Mouse (Mus musculus) forebrain, embryonic 15.5 days (tissue): Measurements from ENCODE around the gene Negr1. TPM values are rescaled to one million over a fixed set of nuclear protein-coding genes. Genes with fewer than 3 reads are reported as not detected.

ENCODE experiments used
- ATAC-seq: fragments of 200-750 bp; cut with Nextera tagmentation; replicated peaks from 2 replicates; pipeline ENCODE4 v1.8.0; 2017; ENCODE audit warnings: mild to moderate bottlenecking, moderate TSS enrichment, moderate library complexity
- H3K27ac ChIP-seq: fragments of 300-500 bp; sonication (generic); replicated peaks from 2 replicates; pipeline ENCODE4 v1.5.1; 2015; ENCODE audit warnings: mild to moderate bottlenecking, inconsistent platforms
- H3K27me3 ChIP-seq: fragments of 300-500 bp; sonication (generic); 2 replicates; pipeline ENCODE4 v1.6.1; 2015; ENCODE audit warnings: inconsistent platforms
- H3K36me3 ChIP-seq: fragments of 300-500 bp; sonication (generic); 2 replicates; pipeline ENCODE4 v1.6.1; 2015; ENCODE audit warnings: mild to moderate bottlenecking, inconsistent platforms
- H3K4me1 ChIP-seq: fragments of 300-500 bp; sonication (generic); 2 replicates; pipeline ENCODE4 v1.6.1; 2015; ENCODE audit warnings: inconsistent platforms
- H3K4me2 ChIP-seq: fragments of 300-500 bp; sonication (generic); replicated peaks from 2 replicates; pipeline ENCODE4 v1.6.1; 2015; ENCODE audit warnings: mild to moderate bottlenecking, inconsistent platforms
- H3K4me3 ChIP-seq: fragments of 300-500 bp; sonication (generic); 2 replicates; pipeline ENCODE4 v1.5.1; 2015; ENCODE audit warnings: mild to moderate bottlenecking, inconsistent platforms
- H3K9ac ChIP-seq: fragments of 300-500 bp; sonication (generic); replicated peaks from 2 replicates; pipeline ENCODE4 v1.6.1; 2015; ENCODE audit warnings: mild to moderate bottlenecking, inconsistent platforms
- H3K9me3 ChIP-seq: fragments of 300-500 bp; sonication (generic); 2 replicates; pipeline ENCODE4 v1.6.1; 2016; ENCODE audit warnings: inconsistent platforms
- WGBS: fragments of 180-500 bp; shearing (Covaris S2); methylation state at CpG from one replicate; pipeline ENCODE4 v1.1.7; 2015; ENCODE audit warnings: mixed read lengths; 5-methylcytosine and 5-hydroxymethylcytosine counted together
- polyA plus RNA-seq: library from polyadenylated mRNA; unstranded; fragments of >200 nt; fragmentation: Nextera tagmentation; extraction: Ambion mirVana; gene quantifications from 2 replicates; pipeline ENCODE4 v1.2.1, GENCODE M21; 2015

The Negr1 gene
- polyA plus RNA-seq, 1 experiment from 2014 or later, result 40.4 TPM

DNA sequence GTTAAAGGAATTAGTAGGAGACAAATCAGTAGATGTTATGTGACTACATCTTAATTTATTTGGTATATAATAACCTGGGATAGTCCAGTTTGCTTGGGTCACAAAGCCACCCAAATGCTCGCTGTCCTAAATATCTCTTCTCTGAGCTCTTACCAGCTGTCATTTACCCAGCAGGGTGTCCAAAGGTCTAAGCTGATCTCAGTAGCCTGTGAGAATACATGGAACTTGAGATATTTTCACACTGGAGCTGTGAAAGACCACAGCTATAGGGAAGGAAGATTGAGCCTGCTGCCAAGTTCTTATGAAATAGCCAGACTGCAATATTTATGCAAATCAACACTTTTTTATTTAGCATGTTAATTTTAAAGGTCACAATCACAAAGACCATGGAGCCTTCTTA lies 141.6 kb downstream of the Negr1 start:
- ATAC-seq, result no peak
- Histone ChIP-seq H3K27ac (no peak overlapping the region), H3K9ac (no peak overlapping the region), H3K36me3 (no peaks in the 10 kb centered on the region), H3K4me3 (no peak overlapping the region), H3K9me3 (no peaks in the 10 kb centered on the region), H3K4me2 (no peak overlapping the region), H3K27me3 (no peaks in the 10 kb centered on the region), H3K4me1 (no peaks in the 10 kb centered on the region)
- 84% methylated on average over 1 of the region's 1 CpGs for WGBS

DNA sequence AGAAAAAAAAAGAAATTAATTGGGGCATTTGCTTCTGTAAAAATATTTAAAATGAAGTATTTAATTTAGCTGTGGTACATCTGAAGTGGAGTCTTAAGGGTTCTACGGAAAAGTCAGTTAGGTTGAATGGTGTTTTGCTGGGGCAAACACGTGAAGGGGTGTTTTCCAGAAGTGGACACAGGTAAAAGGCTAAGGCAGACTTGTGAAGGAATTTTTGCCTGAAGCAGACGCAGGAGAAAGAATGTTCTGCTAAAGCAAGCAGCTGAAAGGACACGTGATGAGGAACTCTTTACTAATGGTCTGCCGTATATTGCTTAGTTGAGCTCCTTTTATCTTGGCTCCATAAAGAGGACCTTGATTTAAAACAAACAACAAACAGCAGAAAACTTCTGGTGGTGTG lies 148.6 kb downstream of the Negr1 start:
- ATAC-seq, result no peak
- no peak overlapping the region for H3K4me3 ChIP-seq

DNA sequence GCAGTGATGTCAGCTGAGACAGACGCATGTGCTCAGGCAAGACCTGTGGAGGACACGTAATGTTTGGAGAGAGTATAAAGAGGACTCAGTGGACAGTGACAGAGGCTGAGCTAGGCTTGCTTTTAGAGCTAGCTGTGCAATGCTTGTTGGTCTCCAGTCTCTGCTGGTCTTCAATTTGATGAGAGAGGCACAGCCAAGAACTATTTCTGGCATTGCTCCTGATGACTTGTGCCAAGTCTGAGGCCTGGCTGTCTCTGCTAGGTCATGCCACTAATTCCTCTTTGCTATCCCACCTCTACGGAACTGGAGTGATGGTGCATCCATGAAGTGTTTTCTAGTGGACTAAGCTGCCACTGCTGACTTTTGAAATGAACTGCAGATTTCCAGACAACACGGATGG lies 149.1 kb downstream of the Negr1 start:
- no peak overlapping the region for H3K9ac ChIP-seq

More for the DNA sequence above, 148.6 kb downstream of the Negr1 start:
- Histone ChIP-seq H3K27me3 (no peaks in the 10 kb centered on the region), H3K36me3 (no peaks in the 10 kb centered on the region), H3K27ac (no peak overlapping the region), H3K9me3 (no peaks in the 10 kb centered on the region), H3K9ac (no peak overlapping the region), H3K4me1 (no peaks in the 10 kb centered on the region), H3K4me2 (no peak overlapping the region)
- 75% methylated on average over 5 of the region's 5 CpGs for WGBS

DNA sequence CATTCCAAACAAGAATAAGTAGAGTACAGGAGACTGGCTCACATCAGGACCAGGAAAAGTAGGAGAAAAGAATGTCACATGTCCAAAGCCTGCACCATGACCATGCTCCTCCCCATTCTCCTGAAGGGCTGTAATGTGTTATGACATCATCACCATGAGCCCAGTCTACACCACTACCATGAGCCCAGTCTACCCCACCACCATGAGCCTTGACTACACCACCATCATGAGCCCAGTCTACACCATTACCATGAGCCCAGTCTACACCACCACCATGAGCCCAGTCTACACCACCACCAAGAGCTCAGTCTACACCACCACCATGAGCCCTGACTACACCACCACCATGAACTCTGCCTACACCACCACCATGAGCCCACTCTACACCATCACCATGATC lies 174.7 kb downstream of the Negr1 start:
- Histone ChIP-seq H3K4me2 (no peak overlapping the region), H3K27ac (no peak overlapping the region), H3K27me3 (no peaks in the 10 kb centered on the region), H3K36me3 (no peaks in the 10 kb centered on the region), H3K4me1 (no peaks in the 10 kb centered on the region), H3K9ac (no peak overlapping the region), H3K9me3 (no peaks in the 10 kb centered on the region), H3K4me3 (no peak overlapping the region)
- ATAC-seq, result peak; percentile 38; the same call in 1 of the 2 replicates

More for the DNA sequence above, 149.1 kb downstream of the Negr1 start:
- no peak overlapping the region for H3K4me3 ChIP-seq
- no peaks in the 10 kb centered on the region for H3K4me1 ChIP-seq
- H3K9me3 ChIP-seq, result no peaks in the 10 kb centered on the region
- no peaks in the 10 kb centered on the region for H3K36me3 ChIP-seq
- 82% methylated on average over 4 of the region's 4 CpGs for WGBS
- no peak overlapping the region for H3K4me2 ChIP-seq
- no peak for ATAC-seq
- no peaks in the 10 kb centered on the region for H3K27me3 ChIP-seq
- H3K27ac ChIP-seq, result no peak overlapping the region

DNA sequence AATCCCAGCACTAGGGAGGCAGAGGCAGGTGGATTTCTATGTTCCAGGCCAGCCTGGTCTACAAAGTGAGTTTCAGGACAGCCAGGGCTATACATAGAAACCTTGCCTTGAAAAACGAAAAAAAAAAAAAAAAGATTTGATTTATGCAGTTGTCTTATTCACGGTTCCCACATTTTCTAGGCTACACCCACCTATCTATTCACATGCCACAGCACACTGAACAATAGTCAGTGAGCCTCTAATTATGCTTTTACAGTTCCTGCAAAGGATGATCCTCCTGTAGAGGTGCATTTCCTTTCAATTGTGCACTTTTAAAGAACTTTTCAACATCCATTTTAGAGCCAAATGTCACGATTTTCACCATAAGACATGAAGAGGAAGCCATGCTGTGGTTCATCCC lies 177.9 kb downstream of the Negr1 start:
- no peak overlapping the region for H3K4me3 ChIP-seq
- H3K9ac ChIP-seq, result no peak overlapping the region
- no peaks in the 10 kb centered on the region for H3K9me3 ChIP-seq
- H3K27me3 ChIP-seq, result no peaks in the 10 kb centered on the region
- H3K36me3 ChIP-seq, result no peaks in the 10 kb centered on the region
- ATAC-seq, result no peak
- no peak overlapping the region for H3K4me2 ChIP-seq
- 72% methylated on average over 3 of the region's 3 CpGs for WGBS
- H3K27ac ChIP-seq, result no peak overlapping the region
- H3K4me1 ChIP-seq, result no peaks in the 10 kb centered on the region

DNA sequence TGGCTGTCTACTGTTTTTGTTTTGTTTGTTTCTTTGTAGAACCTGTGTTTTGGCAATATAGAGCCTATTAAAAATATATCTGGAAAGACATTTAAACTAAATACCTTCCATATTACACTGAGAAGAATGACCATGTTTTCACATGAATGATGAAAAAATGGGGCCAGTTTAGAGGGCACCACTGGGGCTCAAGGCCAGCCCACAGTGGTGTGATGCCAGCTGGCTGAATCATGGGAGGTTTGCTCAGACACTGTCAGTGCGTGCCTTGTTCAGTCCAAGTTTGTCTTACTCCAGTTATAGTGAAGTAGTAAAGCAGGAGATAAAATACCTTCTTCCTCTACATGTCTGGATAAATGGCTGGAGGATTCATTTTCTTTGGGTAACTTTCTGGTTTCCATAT lies 181.7 kb downstream of the Negr1 start:
- H3K36me3 ChIP-seq, result no peaks in the 10 kb centered on the region
- 76% methylated on average over 1 of the region's 1 CpGs for WGBS

DNA sequence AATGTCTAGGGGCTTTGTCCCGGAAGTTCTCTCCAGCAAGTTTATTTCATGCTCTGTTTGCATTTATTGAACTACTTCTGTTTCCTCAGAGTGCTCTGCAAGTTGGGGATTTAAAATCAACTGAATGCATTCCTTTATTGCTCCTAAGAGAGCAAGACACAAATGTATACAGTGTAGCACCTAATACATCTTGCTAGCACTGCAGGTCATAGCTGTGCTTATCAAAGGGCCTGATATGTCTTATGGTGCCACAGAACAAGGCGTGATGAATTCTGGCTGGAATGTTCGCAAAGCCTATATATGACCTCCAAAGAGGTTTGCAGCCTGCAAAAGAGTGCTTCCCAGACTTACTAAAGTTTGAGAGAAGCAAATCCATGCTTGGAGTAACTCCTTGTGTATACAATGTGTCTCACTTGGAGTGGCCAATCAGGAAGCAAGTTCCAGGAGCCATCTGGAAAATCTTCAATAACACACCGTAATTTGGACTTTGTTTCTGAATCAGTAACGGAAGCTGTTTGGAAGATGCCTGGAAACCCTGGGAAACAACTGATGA lies 183.7 kb downstream of the Negr1 start:
- Histone ChIP-seq H3K4me1 (no peaks in the 10 kb centered on the region), H3K36me3 (no peaks in the 10 kb centered on the region), H3K4me3 (no peak overlapping the region), H3K9ac (no peak overlapping the region), H3K27me3 (no peaks in the 10 kb centered on the region), H3K9me3 (no peaks in the 10 kb centered on the region), H3K4me2 (no peak overlapping the region), H3K27ac (no peak overlapping the region)
- ATAC-seq, result no peak
- WGBS, result 85% methylated on average over 5 of the region's 5 CpGs

More for the DNA sequence above, 181.7 kb downstream of the Negr1 start:
- Histone ChIP-seq H3K9me3 (no peaks in the 10 kb centered on the region), H3K4me1 (no peaks in the 10 kb centered on the region), H3K4me2 (no peak overlapping the region), H3K4me3 (no peak overlapping the region), H3K27ac (no peak overlapping the region), H3K9ac (no peak overlapping the region), H3K27me3 (no peaks in the 10 kb centered on the region)
- ATAC-seq, result no peak

DNA sequence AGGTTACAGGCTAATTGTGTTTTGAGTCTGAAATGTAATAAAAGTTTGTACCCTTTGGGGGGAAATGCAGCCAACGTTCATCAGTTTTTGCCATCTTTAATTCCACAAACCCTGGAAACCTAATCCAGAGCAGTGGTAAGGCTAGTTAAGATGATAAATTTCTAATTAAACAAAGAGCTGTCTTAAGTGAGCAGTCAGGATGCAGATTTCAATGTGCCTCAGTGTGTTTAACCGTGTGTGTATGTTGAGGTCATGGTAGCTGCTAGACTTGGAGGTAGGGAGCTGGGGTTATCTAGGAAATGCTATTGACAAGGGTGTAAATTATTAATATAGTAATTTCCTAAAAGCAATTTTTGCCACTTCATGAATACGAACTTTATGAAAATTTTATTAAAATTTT lies 185.9 kb downstream of the Negr1 start:
- Histone ChIP-seq H3K9ac (no peak overlapping the region), H3K4me3 (no peak overlapping the region), H3K27ac (no peak overlapping the region), H3K9me3 (no peaks in the 10 kb centered on the region), H3K4me1 (no peaks in the 10 kb centered on the region), H3K4me2 (no peak overlapping the region), H3K36me3 (no peaks in the 10 kb centered on the region), H3K27me3 (no peaks in the 10 kb centered on the region)
- ATAC-seq, result no peak
- WGBS, result 81% methylated on average over 3 of the region's 3 CpGs

DNA sequence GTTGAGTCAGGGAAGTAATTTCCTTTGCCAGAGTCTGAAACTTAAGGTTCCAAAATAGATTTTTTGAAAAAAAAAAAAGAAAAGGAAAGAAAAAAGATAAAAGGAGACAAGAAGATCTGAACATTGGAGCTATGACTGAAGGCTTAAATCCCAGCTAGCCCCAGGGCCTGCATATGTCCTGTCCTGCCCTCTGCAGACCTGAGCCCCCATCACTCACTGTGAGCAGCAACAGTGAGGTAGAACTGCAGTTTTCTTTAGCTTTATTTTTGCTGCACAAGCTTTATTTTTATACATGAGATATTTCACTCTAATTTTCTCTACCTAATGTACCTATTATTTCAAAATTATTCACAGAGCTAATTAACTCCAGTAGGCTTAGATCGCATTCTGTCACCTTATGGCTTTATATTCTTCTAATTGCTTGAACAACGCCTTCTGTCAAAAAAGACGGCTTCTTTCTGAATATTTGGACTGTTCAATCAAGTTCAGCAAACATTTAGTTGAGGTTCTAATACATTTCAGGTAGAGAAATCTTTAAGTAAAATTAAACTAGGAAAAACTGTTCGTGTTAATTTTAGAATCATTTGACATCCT lies 192.3 kb downstream of the Negr1 start:
- H3K9me3 ChIP-seq, result no peaks in the 10 kb centered on the region
- 14% methylated on average over 4 of the region's 4 CpGs for WGBS
- H3K4me2 ChIP-seq, result no peak overlapping the region
- no peak overlapping the region for H3K9ac ChIP-seq
- H3K4me3 ChIP-seq, result no peak overlapping the region
- H3K4me1 ChIP-seq, result peaks cover 13% of the 10 kb centered on the region
- peak overlapping the region; percentile 64; the same call in 1 of the 2 replicates for H3K27ac ChIP-seq
- H3K27me3 ChIP-seq, result no peaks in the 10 kb centered on the region
- peak; percentile 63; the same call in 1 of the 2 replicates for ATAC-seq
- H3K36me3 ChIP-seq, result no peaks in the 10 kb centered on the region

DNA sequence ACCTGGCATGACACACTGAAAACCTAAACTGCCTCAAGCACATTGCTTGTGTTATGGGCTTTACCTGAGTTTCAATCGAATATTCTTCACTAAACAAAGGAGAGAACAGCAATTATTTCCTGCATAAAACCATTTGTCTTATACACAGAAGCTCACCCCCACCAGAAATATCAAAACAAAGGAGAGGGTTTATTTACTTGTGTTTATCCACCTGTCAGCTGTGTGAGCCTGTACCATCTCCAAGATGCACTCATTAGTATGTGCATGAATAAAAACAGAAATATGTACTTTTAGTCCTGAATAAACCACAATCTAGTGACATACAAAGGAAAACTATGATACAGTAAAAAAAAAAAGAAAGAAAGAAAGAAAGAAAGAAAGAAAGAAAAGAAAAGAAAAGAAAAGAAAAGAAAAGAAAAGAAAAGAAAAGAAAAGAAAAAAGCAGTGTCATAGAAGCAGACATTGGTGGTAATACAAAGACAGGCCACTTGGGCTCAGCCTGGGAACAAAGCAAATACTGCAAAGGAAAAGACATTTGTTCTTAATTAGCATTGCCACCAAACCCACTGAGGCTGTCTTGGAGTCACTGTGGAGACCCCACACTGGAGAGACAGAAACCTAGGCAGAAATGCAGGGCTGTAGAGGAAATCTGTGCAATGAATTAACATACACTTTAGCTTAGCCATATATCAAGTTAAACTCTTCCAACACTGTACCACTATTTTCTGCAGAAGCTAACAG lies 193.4 kb downstream of the Negr1 start:
- H3K27ac ChIP-seq, result peak overlapping the region; percentile 56; the same call in 1 of the 2 replicates
- WGBS, result 36% methylated on average over 1 of the region's 1 CpGs
- peaks cover 13% of the 10 kb centered on the region for H3K4me1 ChIP-seq
- H3K4me3 ChIP-seq, result no peak overlapping the region
- H3K36me3 ChIP-seq, result no peaks in the 10 kb centered on the region
- H3K9ac ChIP-seq, result no peak overlapping the region
- no peaks in the 10 kb centered on the region for H3K9me3 ChIP-seq
- no peak overlapping the region for H3K4me2 ChIP-seq
- no peaks in the 10 kb centered on the region for H3K27me3 ChIP-seq
- ATAC-seq, result peak; percentile 54

DNA sequence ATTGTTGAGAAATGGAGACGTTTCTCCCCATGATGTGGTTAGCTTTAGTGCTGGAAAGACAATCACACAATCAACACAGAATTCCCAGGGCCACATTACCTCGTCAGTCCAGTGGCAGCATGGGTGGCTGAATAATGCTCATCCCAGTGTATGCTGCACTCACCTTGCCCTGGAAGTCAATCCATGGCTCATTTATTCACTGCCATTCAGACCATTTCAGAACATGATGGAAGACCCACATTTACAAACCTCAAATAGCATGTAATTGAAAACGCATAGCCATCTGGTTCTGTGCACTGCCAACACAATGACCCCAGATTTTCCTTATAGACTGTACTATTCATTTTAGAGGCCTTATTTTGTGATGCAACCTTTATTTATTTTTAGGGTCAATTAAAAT lies 203.4 kb downstream of the Negr1 start:
- H3K9ac ChIP-seq, result no peak overlapping the region
- H3K27me3 ChIP-seq, result no peaks in the 10 kb centered on the region
- no peaks in the 10 kb centered on the region for H3K9me3 ChIP-seq
- no peak for ATAC-seq
- WGBS, result 60% methylated on average over 3 of the region's 3 CpGs
- H3K4me1 ChIP-seq, result 0 out of 2 replicates have a peak, but pooled peaks cover 9% of the 10 kb centered on the region
- H3K4me2 ChIP-seq, result no peak overlapping the region
- no peaks in the 10 kb centered on the region for H3K36me3 ChIP-seq
- H3K4me3 ChIP-seq, result no peak overlapping the region
- no peak overlapping the region for H3K27ac ChIP-seq

DNA sequence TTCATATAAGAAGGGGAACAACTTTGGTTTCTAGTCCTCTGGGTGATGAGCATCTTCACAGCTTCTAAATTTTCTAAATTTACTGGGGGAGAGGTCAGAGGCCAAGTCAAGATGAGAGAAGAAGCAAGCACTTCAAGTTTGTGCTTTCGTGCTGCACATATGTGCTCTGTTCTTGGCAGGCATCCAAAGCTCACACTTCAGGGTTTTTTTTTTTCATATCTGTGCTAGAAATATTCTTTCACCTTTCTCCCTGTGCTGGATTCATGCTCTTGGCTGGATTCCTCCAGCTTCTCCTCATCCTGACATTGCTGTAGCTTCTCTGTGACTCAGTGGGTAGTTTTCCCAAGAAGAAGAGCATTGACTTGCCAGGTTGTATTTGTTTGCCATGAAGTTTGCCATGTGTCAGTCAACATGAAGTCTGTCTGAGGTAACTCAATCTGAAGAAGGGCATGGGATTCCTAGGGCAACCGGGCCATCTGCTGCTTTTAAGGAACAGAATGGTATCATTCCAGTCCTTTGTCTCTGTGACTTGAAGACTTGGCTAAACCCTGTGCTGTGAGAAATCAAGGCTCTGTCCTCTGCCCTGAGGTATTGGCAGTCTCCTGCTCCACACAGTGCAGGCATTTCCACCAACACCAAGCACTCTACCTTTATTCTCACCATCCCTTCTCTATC lies 204.7 kb downstream of the Negr1 start:
- no peak overlapping the region for H3K4me3 ChIP-seq
- 46% methylated on average over 2 of the region's 2 CpGs for WGBS
- ATAC-seq, result no peak

More for the DNA sequence above, 204.7 kb downstream of the Negr1 start:
- Histone ChIP-seq H3K4me2 (no peak overlapping the region), H3K4me1 (0 out of 2 replicates have a peak, but pooled peaks cover 9% of the 10 kb centered on the region), H3K36me3 (no peaks in the 10 kb centered on the region), H3K9ac (no peak overlapping the region), H3K27me3 (no peaks in the 10 kb centered on the region), H3K9me3 (no peaks in the 10 kb centered on the region), H3K27ac (peak overlapping the region; percentile 40; the same call in 1 of the 2 replicates)
